Mouse (Mus musculus) duodenum, adult 2 months (tissue): Measurements from ENCODE around the gene Oaf. TPM values are rescaled to one million over a fixed set of nuclear protein-coding genes. Genes with fewer than 3 reads are reported as not detected.

ENCODE experiments used
- polyA plus RNA-seq: library from polyadenylated mRNA; depleted of rRNA; stranded (reverse); fragments of >200 nt; gene quantifications from 2 replicates; pipeline ENCODE4 v1.2.3, GENCODE M21; 2012; ENCODE audit warnings: low replicate concordance; rRNA removed

Oaf gene
- 25.1 and 44.2 TPM in 2 replicates for polyA plus RNA-seq

GRCm38 (mm10) chr9:43239712-43240593 lies at the start of gene Oaf:
Gene Oaf, minus strand, starts transcription at chr9:43239911.

GRCm38 (mm10) chr9:43210190-43210682 lies 29.5 kb downstream of the Oaf start, which contains the start of gene Pou2f3:
Gene Pou2f3, minus strand, starts transcription at chr9:43210369.

Other genes with a start within 250 kb of the Oaf start
- 3.6 and 6.4 TPM in 2 replicates for gene Arhgef12, start 132.7 kb downstream of the Oaf start, polyA plus RNA-seq
- gene Tmem136, start 123.3 kb downstream of the Oaf start, polyA plus RNA-seq: 0.27 and 2.0 TPM in 2 replicates
- 0.68 and 1.3 TPM in 2 replicates for gene Pou2f3, start 29.5 kb downstream of the Oaf start, polyA plus RNA-seq
- gene Trim29, start 70.9 kb upstream of the Oaf start, polyA plus RNA-seq: 0.06 and 1.9 TPM in 2 replicates